ENCODE assay signal across 22 mouse cellular contexts in the genomic region with DNA sequence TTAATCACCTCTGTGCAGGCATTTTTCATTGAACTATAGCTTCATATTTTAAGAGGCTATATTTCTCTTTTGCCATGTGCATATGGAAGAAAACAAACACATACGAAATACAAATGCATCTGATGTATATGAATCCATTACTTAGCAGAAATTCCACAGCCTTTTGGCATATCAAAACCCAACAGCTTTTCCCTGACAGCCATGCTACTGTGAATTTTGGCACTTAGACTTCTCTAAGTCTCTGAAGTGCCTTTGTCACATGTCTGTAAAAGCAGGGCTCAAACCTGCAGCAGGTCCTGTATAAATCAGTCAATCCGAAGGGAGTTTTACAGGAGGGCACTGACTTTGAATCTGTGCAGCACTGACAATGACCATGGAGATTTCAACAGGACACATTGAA.
DNase-seq lines count a peak whose midpoint lies in the region; ATAC-seq and TF ChIP-seq lines count a peak whose summit lies in the region.
"Had no signal": no experiment of that assay in that cellular context is flagged by ENCODE, and none has a peak within 500 bp of the region (broad histone marks: within the 10 kb centered on the region; RNA-seq: fewer than 3 reads in every experiment).

No protein-coding gene starts in this region.

- no peaks in the 10 kb centered on the region for H3K27me3 ChIP-seq in forebrain, embryonic 13.5 days
- no peaks in the 10 kb centered on the region for H3K27me3 ChIP-seq in forebrain, embryonic 11.5 days (ENCODE audit: control insufficient read depth, insufficient read depth, low read length)
- H3K27me3 ChIP-seq in forebrain, embryonic 15.5 days = no peaks in the 10 kb centered on the region
- no peaks in the 10 kb centered on the region for H3K27me3 ChIP-seq in forebrain, embryonic 12.5 days
- no peaks in the 10 kb centered on the region for H3K27me3 ChIP-seq in forebrain, postnatal 0 days (ENCODE audit: insufficient read depth, low read length)
- H3K27me3 ChIP-seq: CH12.LX; embryonic facial prominence, embryonic 12.5 days had no signal

- H3K9me3 ChIP-seq in forebrain, embryonic 13.5 days (replicated peaks) = no peaks in the 10 kb centered on the region
- H3K9me3 ChIP-seq in forebrain, embryonic 11.5 days (ENCODE audit: control insufficient read depth, low read length) = no peaks in the 10 kb centered on the region
- H3K9me3 ChIP-seq in forebrain, embryonic 15.5 days = no peaks in the 10 kb centered on the region
- no peaks in the 10 kb centered on the region for H3K9me3 ChIP-seq in forebrain, embryonic 12.5 days
- H3K9me3 ChIP-seq in forebrain, postnatal 0 days (ENCODE audit: low read length) = no peaks in the 10 kb centered on the region
- H3K9me3 ChIP-seq: embryonic facial prominence, embryonic 10.5 days; embryonic facial prominence, embryonic 12.5 days; G1E had no signal

- H3K9ac ChIP-seq in forebrain, embryonic 13.5 days = no peak overlapping the region
- no peak overlapping the region for H3K9ac ChIP-seq in forebrain, embryonic 11.5 days (ENCODE audit: low read length)
- no peak overlapping the region for H3K9ac ChIP-seq in forebrain, embryonic 15.5 days (replicated peaks)
- no peak overlapping the region for H3K9ac ChIP-seq in forebrain, embryonic 12.5 days
- H3K9ac ChIP-seq in forebrain, postnatal 0 days = no peak overlapping the region
- H3K9ac ChIP-seq: embryonic facial prominence, embryonic 12.5 days had no signal

- H3K36me3 ChIP-seq in forebrain, embryonic 13.5 days (ENCODE audit: poor library complexity, severe bottlenecking) = no peaks in the 10 kb centered on the region
- no peaks in the 10 kb centered on the region for H3K36me3 ChIP-seq in forebrain, embryonic 11.5 days (ENCODE audit: control insufficient read depth, insufficient read depth, low read length)
- H3K36me3 ChIP-seq in forebrain, embryonic 15.5 days = no peaks in the 10 kb centered on the region
- H3K36me3 ChIP-seq in forebrain, embryonic 12.5 days (replicated peaks) = no peaks in the 10 kb centered on the region
- no peaks in the 10 kb centered on the region for H3K36me3 ChIP-seq in forebrain, postnatal 0 days (ENCODE audit: insufficient read depth)
- H3K36me3 ChIP-seq: embryonic facial prominence, embryonic 10.5 days; embryonic facial prominence, embryonic 12.5 days; G1E had no signal

- WGBS in forebrain, embryonic 13.5 days = 83% methylated on average over 2 of the region's 2 CpGs
- WGBS in forebrain, embryonic 11.5 days = 84% methylated on average over 2 of the region's 2 CpGs
- WGBS in forebrain, embryonic 15.5 days = 65% methylated on average over 2 of the region's 2 CpGs
- WGBS in forebrain, embryonic 12.5 days = 82% methylated on average over 2 of the region's 2 CpGs
- 63% methylated on average over 2 of the region's 2 CpGs for WGBS in forebrain, postnatal 0 days

- no peaks in the 10 kb centered on the region for H3K4me1 ChIP-seq in forebrain, embryonic 13.5 days
- H3K4me1 ChIP-seq in forebrain, embryonic 11.5 days (replicated peaks; ENCODE audit: control insufficient read depth, insufficient read depth, low read length) = no peaks in the 10 kb centered on the region
- no peaks in the 10 kb centered on the region for H3K4me1 ChIP-seq in forebrain, embryonic 15.5 days
- H3K4me1 ChIP-seq in forebrain, embryonic 12.5 days = no peaks in the 10 kb centered on the region
- H3K4me1 ChIP-seq in forebrain, postnatal 0 days (ENCODE audit: insufficient read depth) = no peaks in the 10 kb centered on the region
- H3K4me1 ChIP-seq: embryonic facial prominence, embryonic 10.5 days; embryonic facial prominence, embryonic 12.5 days had no signal

- no peak overlapping the region for H3K27ac ChIP-seq in forebrain, embryonic 13.5 days
- H3K27ac ChIP-seq in forebrain, embryonic 11.5 days (ENCODE audit: low read depth, low read length) = no peak overlapping the region
- peak overlapping the region; percentile 68 for H3K27ac ChIP-seq in forebrain, embryonic 15.5 days (replicated peaks)
- no peak overlapping the region for H3K27ac ChIP-seq in forebrain, embryonic 12.5 days
- no peak overlapping the region for H3K27ac ChIP-seq in forebrain, postnatal 0 days (ENCODE audit: low read depth, low read length)
- H3K27ac ChIP-seq: embryonic facial prominence, embryonic 10.5 days; embryonic facial prominence, embryonic 12.5 days had no signal

- no peak overlapping the region for H3K4me3 ChIP-seq in forebrain, embryonic 13.5 days
- no peak overlapping the region for H3K4me3 ChIP-seq in forebrain, embryonic 11.5 days (ENCODE audit: low read depth, low read length)
- no peak overlapping the region for H3K4me3 ChIP-seq in forebrain, embryonic 15.5 days
- H3K4me3 ChIP-seq in forebrain, embryonic 12.5 days (replicated peaks) = no peak overlapping the region
- no peak overlapping the region for H3K4me3 ChIP-seq in forebrain, postnatal 0 days (ENCODE audit: low read depth, low read length)
- H3K4me3 ChIP-seq: embryonic facial prominence, embryonic 10.5 days; embryonic facial prominence, embryonic 12.5 days had no signal

- DNase-seq in forebrain, embryonic 11.5 days (ENCODE audit: low spot score) = no peak
- peak; percentile 49 for DNase-seq in forebrain, postnatal 0 days
- no peak for DNase-seq in gastrocnemius, postnatal 4 days (ENCODE audit: low spot score in 2 of 2)
- DNase-seq: adrenal gland, adult 2 months; adrenal gland, postnatal 10 days; adrenal gland, postnatal 25 days; B cell, adult 2 months; cerebellum, adult 11-12 months; cerebellum, adult 2 months; cerebellum, adult 9-10 months; cerebellum, postnatal 10 days; cerebellum, postnatal 25 days had no signal

- peak; percentile 51; the same call in 1 of the 2 replicates for ATAC-seq in forebrain, embryonic 13.5 days
- no peak for ATAC-seq in forebrain, embryonic 11.5 days (replicated peaks; ENCODE audit: low FRiP score)
- ATAC-seq in forebrain, embryonic 15.5 days (replicated peaks) = no peak
- no peak for ATAC-seq in forebrain, embryonic 12.5 days (ENCODE audit: low FRiP score)
- peak; percentile 29; the same call in 1 of the 2 replicates for ATAC-seq in forebrain, postnatal 0 days
- ATAC-seq: activated CD4-positive, CD25-positive, alpha-beta regulatory T cell, adult 4 months; CD4-positive, CD25-positive, alpha-beta regulatory T cell, adult 4 months; Patski had no signal

- H3K4me2 ChIP-seq in forebrain, embryonic 13.5 days = no peak overlapping the region
- no peak overlapping the region for H3K4me2 ChIP-seq in forebrain, embryonic 11.5 days (ENCODE audit: low read depth, low read length, severe bottlenecking)
- no peak overlapping the region for H3K4me2 ChIP-seq in forebrain, embryonic 15.5 days (replicated peaks)
- H3K4me2 ChIP-seq in forebrain, embryonic 12.5 days = no peak overlapping the region
- no peak overlapping the region for H3K4me2 ChIP-seq in forebrain, postnatal 0 days (ENCODE audit: low read depth)
- H3K4me2 ChIP-seq: embryonic facial prominence, embryonic 12.5 days had no signal

- TF ChIP-seq CTCF in forebrain, postnatal 0 days (IDR thresholded peaks at IDR 0.05; ENCODE audit: low read depth) = no peak

Comparison
In these comparisons a context has a peak if more than half of its experiments do, and no peak if none do; other contexts are left out.
1. ATAC-seq: peak in forebrain, embryonic 13.5 days (single experiment) and forebrain, postnatal 0 days (single experiment); none in forebrain, embryonic 11.5 days (single experiment), forebrain, embryonic 15.5 days (single experiment) and forebrain, embryonic 12.5 days (single experiment).